Mouse (Mus musculus): Measurements from ENCODE around the gene Cacna1h. TPM values are rescaled to one million over a fixed set of nuclear protein-coding genes. Genes with fewer than 3 reads are reported as not detected.

The Cacna1h gene
- total RNA-seq, 2 experiments from 2014 or later: 23.5 to 46.0 TPM

Other genes with a start within 250 kb of the Cacna1h start
- 10 to 100 TPM; 19.8 to 24.3 TPM for gene BC003965, start 249.2 kb downstream of the Cacna1h start, total RNA-seq (2021)
- 10 to 100 TPM; 12.3 to 19.8 TPM for gene Unkl, start 245.4 kb downstream of the Cacna1h start, total RNA-seq (2021)
- 10 to 100 TPM; 30.6 to 30.7 TPM for gene Gnptg, start 193.7 kb downstream of the Cacna1h start, total RNA-seq (2021)
- 10 to 100 TPM; 22.1 to 22.6 TPM for gene Tsr3, start 193.6 kb downstream of the Cacna1h start, total RNA-seq (2021)
- gene Baiap3, start 177.4 kb downstream of the Cacna1h start, total RNA-seq (2021): 10 to 100 TPM in 1 of 2 experiments, 1 to 10 TPM in 1; 6.4 to 11.8 TPM
- 100 to 1,000 TPM; 221 to 242 TPM for gene Ube2i, start 159.2 kb downstream of the Cacna1h start, total RNA-seq (2021)
- 1 to 10 TPM; 1.8 to 2.4 TPM for gene Prss34, start 135.4 kb downstream of the Cacna1h start, total RNA-seq (2021)
- not detected for gene Prss28, start 125.1 kb downstream of the Cacna1h start, total RNA-seq (2021)
- gene Prss29, start 115.1 kb downstream of the Cacna1h start, total RNA-seq (2021): not detected
- gene Tpsab1, start 88.2 kb downstream of the Cacna1h start, total RNA-seq (2021): 1 to 10 TPM; 3.5 to 4.0 TPM
- 10 to 100 TPM in 1 of 2 experiments, 1 to 10 TPM in 1; 9.8 to 11.1 TPM for gene Tpsb2, start 67.5 kb downstream of the Cacna1h start, total RNA-seq (2021)
- not detected for gene Tpsg1, start 64.5 kb downstream of the Cacna1h start, total RNA-seq (2021)
- gene Tekt4, start 20.8 kb upstream of the Cacna1h start, total RNA-seq (2021): not detected
- under 1 TPM in 1 of 2 experiments, not detected in 1; 0.15 TPM for gene Sstr5, start 63.5 kb upstream of the Cacna1h start, total RNA-seq (2021)
- gene Sox8, start 136.9 kb upstream of the Cacna1h start, total RNA-seq (2021): 1 to 10 TPM; 1.7 to 2.4 TPM
- 10 to 100 TPM; 35.8 to 44.3 TPM for gene Lmf1, start 145.3 kb upstream of the Cacna1h start, total RNA-seq (2021)